Mouse (Mus musculus) brain, embryonic 18.5 days (tissue): ENCODE results near the gene Slc6a17.

Source experiments
- DNase-seq: peaks from one replicate; pipeline ENCODE4 v3.0.0-alpha.2; 2012; ENCODE audit warnings: low read depth, low spot score

Slc6a17 gene

GRCm38 (mm10) chr3:107517631-107518108, at the start of gene Slc6a17:
Gene Slc6a17, minus strand, starts transcription at chr3:107518018.
- no peak for DNase-seq

GRCm38 (mm10) chr3:107565331-107565730, 47.5 kb upstream of the Slc6a17 start:
- DNase-seq, result no peak

- DNase-seq, result no peak
Observed at GRCm38 (mm10) chr3:107563880-107564279, 46.1 kb upstream of the Slc6a17 start.

GRCm38 (mm10) chr3:107562591-107562990, 44.8 kb upstream of the Slc6a17 start:
- DNase-seq, result no peak

- DNase-seq, result no peak
Observed at GRCm38 (mm10) chr3:107562104-107562503, 44.3 kb upstream of the Slc6a17 start.

GRCm38 (mm10) chr3:107559183-107559582, 41.4 kb upstream of the Slc6a17 start:
- DNase-seq, result no peak

- no peak for DNase-seq
Observed at GRCm38 (mm10) chr3:107558740-107559139, 40.9 kb upstream of the Slc6a17 start.

GRCm38 (mm10) chr3:107554842-107555241, 37.0 kb upstream of the Slc6a17 start, which contains the start of gene Ubl4b:
Gene Ubl4b, minus strand, starts transcription at chr3:107555073.
- no peak for DNase-seq

GRCm38 (mm10) chr3:107550409-107551049, 32.7 kb upstream of the Slc6a17 start:
- DNase-seq, result no peak

GRCm38 (mm10) chr3:107546956-107547355, 29.1 kb upstream of the Slc6a17 start:
- no peak for DNase-seq

GRCm38 (mm10) chr3:107545716-107546412, 28.0 kb upstream of the Slc6a17 start:
- no peak for DNase-seq

- no peak for DNase-seq
Observed at GRCm38 (mm10) chr3:107545278-107545677, 27.5 kb upstream of the Slc6a17 start.

- no peak for DNase-seq
Observed at GRCm38 (mm10) chr3:107543158-107544080, 25.6 kb upstream of the Slc6a17 start.

- DNase-seq, result no peak
Observed at GRCm38 (mm10) chr3:107542584-107542983, 24.8 kb upstream of the Slc6a17 start.

- DNase-seq, result no peak
Observed at GRCm38 (mm10) chr3:107537504-107537889, 19.7 kb upstream of the Slc6a17 start.

- DNase-seq, result peak; percentile 77
Observed at GRCm38 (mm10) chr3:107536810-107537503, 19.1 kb upstream of the Slc6a17 start.

GRCm38 (mm10) chr3:107534951-107535350, 17.1 kb upstream of the Slc6a17 start:
- DNase-seq, result no peak

- DNase-seq, result no peak
Observed at GRCm38 (mm10) chr3:107533532-107533931, 15.7 kb upstream of the Slc6a17 start.

- DNase-seq, result no peak
Observed at GRCm38 (mm10) chr3:107530581-107530980, 12.8 kb upstream of the Slc6a17 start.

- no peak for DNase-seq
Observed at GRCm38 (mm10) chr3:107529182-107529581, 11.4 kb upstream of the Slc6a17 start.

GRCm38 (mm10) chr3:107528401-107529118, 10.7 kb upstream of the Slc6a17 start:
- peak; percentile 79 for DNase-seq
